Mouse (Mus musculus) cerebellum, postnatal 36 days (tissue): ENCODE data around the gene Mboat1.

Experiments
- DNase-seq, 2 experiments: peaks; one replicate each; pipeline ENCODE4 v3.0.0; 2021 to 2022; ENCODE audit warnings: mixed read lengths in 2 of 2

Gene Mboat1

GRCm38 (mm10) chr13:30136243-30136922 lies at the start of gene Mboat1:
Gene Mboat1 (plus strand): TSS chr13:30136489.
- peak; percentile 46 to 57 for DNase-seq

- no peak for DNase-seq
Observed at GRCm38 (mm10) chr13:30093086-30093485, 43.2 kb upstream of the Mboat1 start.

- DNase-seq, result no peak
Observed at GRCm38 (mm10) chr13:30095851-30096250, 40.4 kb upstream of the Mboat1 start.

GRCm38 (mm10) chr13:30096536-30096935 lies 39.8 kb upstream of the Mboat1 start:
- no peak for DNase-seq

GRCm38 (mm10) chr13:30109001-30109600 lies 27.2 kb upstream of the Mboat1 start:
- DNase-seq, result no peak

- DNase-seq, result no peak
Observed at GRCm38 (mm10) chr13:30115792-30116191, 20.5 kb upstream of the Mboat1 start.

GRCm38 (mm10) chr13:30136923-30137629 lies 787 bp downstream of the Mboat1 start:
- DNase-seq, result no peak

- no peak for DNase-seq
Observed at GRCm38 (mm10) chr13:30137951-30138350, 1.7 kb downstream of the Mboat1 start.

- no peak for DNase-seq
Observed at GRCm38 (mm10) chr13:30140149-30140548, 3.9 kb downstream of the Mboat1 start.

GRCm38 (mm10) chr13:30140646-30141045 lies 4.4 kb downstream of the Mboat1 start:
- no peak for DNase-seq

GRCm38 (mm10) chr13:30141996-30142395 lies 5.7 kb downstream of the Mboat1 start:
- DNase-seq, result no peak

- no peak for DNase-seq
Observed at GRCm38 (mm10) chr13:30146468-30146867, 10.2 kb downstream of the Mboat1 start.

- no peak for DNase-seq
Observed at GRCm38 (mm10) chr13:30154264-30154663, 18.0 kb downstream of the Mboat1 start.

- DNase-seq, result no peak
Observed at GRCm38 (mm10) chr13:30159626-30160025, 23.3 kb downstream of the Mboat1 start.

GRCm38 (mm10) chr13:30163521-30163920 lies 27.2 kb downstream of the Mboat1 start:
- no peak for DNase-seq

- no peak for DNase-seq
Observed at GRCm38 (mm10) chr13:30166138-30167090, 30.1 kb downstream of the Mboat1 start.

- DNase-seq, result no peak
Observed at GRCm38 (mm10) chr13:30167499-30167898, 31.2 kb downstream of the Mboat1 start.

GRCm38 (mm10) chr13:30168803-30169202 lies 32.5 kb downstream of the Mboat1 start:
- DNase-seq, result no peak

GRCm38 (mm10) chr13:30170061-30170460 lies 33.8 kb downstream of the Mboat1 start:
- DNase-seq, result no peak

- DNase-seq, result no peak
Observed at GRCm38 (mm10) chr13:30174586-30174985, 38.3 kb downstream of the Mboat1 start.

GRCm38 (mm10) chr13:30177356-30177755 lies 41.1 kb downstream of the Mboat1 start:
- no peak for DNase-seq

- DNase-seq, result no peak
Observed at GRCm38 (mm10) chr13:30185549-30185948, 49.3 kb downstream of the Mboat1 start.

- DNase-seq, result no peak
Observed at GRCm38 (mm10) chr13:30185959-30186358, 49.7 kb downstream of the Mboat1 start.
